Mouse (Mus musculus) limb, embryonic 14.5 days (tissue): ENCODE data around the gene Mipol1. TPM values are rescaled to one million over a fixed set of nuclear protein-coding genes. Genes with fewer than 3 reads are reported as not detected.

Source experiments
- ATAC-seq: fragments of 200-750 bp; cut with Nextera tagmentation; 2 replicates; pipeline ENCODE4 v1.8.0; 2017; ENCODE audit warnings: low read depth, moderate number of reproducible peaks, moderate TSS enrichment; ENCODE audit not compliant: low FRiP score
- DNase-seq: peaks from one replicate; pipeline ENCODE4 v3.0.0-alpha.2; 2015; ENCODE audit warnings: low spot score
- H3K27ac ChIP-seq: fragments of 300-500 bp; sonication (generic); replicated peaks from 2 replicates; pipeline ENCODE4 v1.5.1; 2014; ENCODE audit warnings: low read depth, mild to moderate bottlenecking, low read length, moderate library complexity, mixed read lengths
- H3K27me3 ChIP-seq: fragments of 300-500 bp; sonication (generic); 2 replicates; pipeline ENCODE4 v1.6.1; 2014; ENCODE audit warnings: low read length, mixed read lengths; ENCODE audit not compliant: control insufficient read depth, insufficient read depth
- H3K36me3 ChIP-seq: fragments of 300-500 bp; sonication (generic); 2 replicates; pipeline ENCODE4 v1.6.1; 2014; ENCODE audit warnings: mild to moderate bottlenecking, low read length, moderate library complexity, mixed read lengths; ENCODE audit not compliant: control insufficient read depth, insufficient read depth
- H3K4me1 ChIP-seq: fragments of 300-500 bp; sonication (generic); 2 replicates; pipeline ENCODE4 v1.6.1; 2014; ENCODE audit warnings: antibody characterized with exemption, low read length, mixed read lengths; ENCODE audit not compliant: control insufficient read depth, insufficient read depth
- H3K4me2 ChIP-seq: fragments of 300-500 bp; sonication (generic); replicated peaks from 2 replicates; pipeline ENCODE4 v1.6.1; 2014; ENCODE audit warnings: low read depth, mild to moderate bottlenecking, low read length, moderate library complexity; ENCODE audit not compliant: severe bottlenecking
- H3K4me3 ChIP-seq: fragments of 300-500 bp; sonication (generic); replicated peaks from 2 replicates; pipeline ENCODE4 v1.5.1; 2014; ENCODE audit warnings: low read length
- H3K9ac ChIP-seq: fragments of 300-500 bp; sonication (generic); 2 replicates; pipeline ENCODE4 v1.6.1; 2014; ENCODE audit warnings: mild to moderate bottlenecking, low read depth, low read length, moderate library complexity; ENCODE audit not compliant: severe bottlenecking
- H3K9me3 ChIP-seq: fragments of 300-500 bp; sonication (generic); 2 replicates; pipeline ENCODE4 v1.6.1; 2016; ENCODE audit warnings: low read length; ENCODE audit not compliant: control insufficient read depth
- POLR2A ChIP-seq: fragments of 200-500 bp; IDR thresholded peaks from 2 replicates; pipeline ENCODE4 v1.8.0; 2012; ENCODE audit warnings: inconsistent platforms, mild to moderate bottlenecking, moderate library complexity, borderline replicate concordance; ENCODE audit not compliant: insufficient read depth, insufficient read length; ENCODE audit errors: extremely low read depth
- WGBS: fragments of 180-500 bp; shearing (Covaris S2); extraction: QIAGEN DNeasy Blood & Tissue Kit; methylation state at CpG from one replicate; pipeline ENCODE4 v1.1.7; 2014; 5-methylcytosine and 5-hydroxymethylcytosine counted together
- polyA plus RNA-seq, 2 experiments: library from polyadenylated mRNA; depleted of rRNA in 1 of 2; stranded (reverse) in 1 of 2; unstranded in 1 of 2; fragments of >200 nt; fragmentation: Nextera tagmentation in 1 of 2; extraction: Ambion mirVana in 1 of 2; gene quantifications; 2 replicates each; pipeline versions ENCODE4 v1.2.1 to v1.2.3; 2012 to 2014

The Mipol1 gene
- polyA plus RNA-seq, 2 experiments = 5.3 to 8.2 TPM

GRCm38 (mm10) chr12:57400186-57400585 is 170.0 kb downstream of the Mipol1 start:
- Histone ChIP-seq H3K9ac (no peak overlapping the region), H3K4me1 (no peaks in the 10 kb centered on the region), H3K4me3 (no peak overlapping the region), H3K4me2 (no peak overlapping the region), H3K9me3 (no peaks in the 10 kb centered on the region), H3K27me3 (no peaks in the 10 kb centered on the region), H3K36me3 (no peaks in the 10 kb centered on the region), H3K27ac (no peak overlapping the region)
- DNase-seq (no peak), ATAC-seq (no peak)
- TF ChIP-seq POLR2A = no peak
- WGBS = 69% methylated on average over 4 of the region's 4 CpGs

DNA sequence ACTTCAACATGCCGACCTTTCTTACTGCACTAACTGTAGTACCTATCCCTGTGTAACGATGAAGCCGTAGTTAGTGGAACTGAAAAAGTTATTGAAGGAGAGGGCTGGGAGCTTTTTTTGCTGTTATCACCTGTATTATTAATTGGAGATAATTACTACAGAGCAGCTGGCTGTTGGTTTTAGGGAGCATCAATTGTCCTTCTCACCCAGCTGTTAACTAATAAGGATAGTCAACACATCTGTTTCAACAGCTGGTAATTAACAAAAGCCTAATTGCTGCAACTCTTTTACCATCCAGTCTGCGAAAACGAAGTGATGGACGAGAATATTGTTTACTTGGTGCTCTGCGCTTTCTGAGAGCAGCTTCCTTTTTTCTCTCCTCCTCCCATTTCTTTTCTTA is 170.9 kb downstream of the Mipol1 start:
- H3K4me2 ChIP-seq = no peak overlapping the region
- H3K4me1 ChIP-seq = no peaks in the 10 kb centered on the region
- 46% methylated on average over 7 of the region's 7 CpGs for WGBS
- DNase-seq = no peak
- H3K9ac ChIP-seq = no peak overlapping the region
- no peak for TF ChIP-seq POLR2A
- no peaks in the 10 kb centered on the region for H3K9me3 ChIP-seq
- H3K27me3 ChIP-seq = no peaks in the 10 kb centered on the region
- no peak overlapping the region for H3K27ac ChIP-seq
- H3K36me3 ChIP-seq = no peaks in the 10 kb centered on the region
- no peak for ATAC-seq
- no peak overlapping the region for H3K4me3 ChIP-seq

DNA sequence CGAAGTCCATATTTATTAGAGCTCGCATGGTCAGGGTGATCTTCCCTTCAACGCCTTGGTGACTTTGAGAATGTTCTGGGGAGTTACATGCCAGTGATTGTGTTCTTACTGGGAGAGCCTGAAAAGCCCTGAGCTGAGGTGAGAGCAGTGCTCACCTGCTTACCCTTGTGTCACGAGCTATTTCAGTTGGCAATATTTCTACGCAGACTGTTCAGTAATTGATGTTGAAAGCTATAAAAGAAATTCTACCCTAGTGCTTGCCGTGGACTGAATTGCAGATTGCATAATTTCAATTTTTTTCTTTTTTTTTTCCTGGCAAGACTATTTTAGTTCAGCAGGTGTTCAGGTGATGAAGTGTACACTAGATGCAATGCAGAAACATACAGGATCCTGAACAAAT is 172.1 kb downstream of the Mipol1 start:
- no peak for ATAC-seq
- 73% methylated on average over 6 of the region's 6 CpGs for WGBS
- H3K4me3 ChIP-seq = no peak overlapping the region

DNA sequence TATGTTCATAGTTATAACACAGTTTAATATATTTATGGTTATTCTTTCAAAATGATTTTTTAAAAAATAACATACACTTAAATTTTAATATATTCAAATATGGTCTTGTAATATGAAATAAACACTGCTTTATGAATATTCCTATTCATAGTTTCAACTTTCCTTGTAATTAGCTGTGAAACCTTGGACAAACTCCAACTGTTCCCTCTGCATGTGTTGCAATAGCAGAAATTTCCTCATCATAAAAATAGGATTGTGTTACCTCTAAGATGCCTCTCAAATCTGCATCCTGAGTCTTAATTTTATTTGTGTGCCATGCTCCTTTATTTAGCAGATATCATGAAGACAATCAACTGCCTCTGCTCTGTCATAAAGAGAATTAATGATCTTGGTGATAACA is 179.7 kb downstream of the Mipol1 start:
- ATAC-seq (no peak), DNase-seq (no peak)
- no peak overlapping the region for H3K27ac ChIP-seq
- H3K36me3 ChIP-seq = no peaks in the 10 kb centered on the region
- H3K27me3 ChIP-seq = no peaks in the 10 kb centered on the region
- H3K4me2 ChIP-seq = no peak overlapping the region
- no peaks in the 10 kb centered on the region for H3K9me3 ChIP-seq
- no peak overlapping the region for H3K9ac ChIP-seq
- H3K4me3 ChIP-seq = no peak overlapping the region
- H3K4me1 ChIP-seq = no peaks in the 10 kb centered on the region
- no peak for TF ChIP-seq POLR2A

More for the DNA sequence above, 172.1 kb downstream of the Mipol1 start:
- Histone ChIP-seq H3K4me2 (no peak overlapping the region), H3K27me3 (no peaks in the 10 kb centered on the region), H3K9ac (no peak overlapping the region), H3K9me3 (no peaks in the 10 kb centered on the region), H3K27ac (no peak overlapping the region), H3K4me1 (no peaks in the 10 kb centered on the region), H3K36me3 (no peaks in the 10 kb centered on the region)
- no peak for DNase-seq
- TF ChIP-seq POLR2A = no peak

- Histone ChIP-seq H3K4me3 (no peak overlapping the region), H3K4me2 (no peak overlapping the region), H3K4me1 (no peaks in the 10 kb centered on the region), H3K27me3 (no peaks in the 10 kb centered on the region), H3K36me3 (no peaks in the 10 kb centered on the region), H3K27ac (no peak overlapping the region), H3K9me3 (no peaks in the 10 kb centered on the region), H3K9ac (no peak overlapping the region)
- ATAC-seq (no peak), DNase-seq (no peak)
- TF ChIP-seq POLR2A = no peak
- WGBS = 72% methylated on average over 3 of the region's 3 CpGs
Observed at GRCm38 (mm10) chr12:57413833-57414232, 183.6 kb downstream of the Mipol1 start.

GRCm38 (mm10) chr12:57424902-57425301 is 194.7 kb downstream of the Mipol1 start:
- ATAC-seq (no peak), DNase-seq (no peak)
- WGBS = 99% methylated on average over 5 of the region's 5 CpGs
- Histone ChIP-seq H3K4me3 (no peak overlapping the region), H3K4me2 (no peak overlapping the region), H3K36me3 (no peaks in the 10 kb centered on the region), H3K27me3 (no peaks in the 10 kb centered on the region), H3K9me3 (no peaks in the 10 kb centered on the region), H3K4me1 (no peaks in the 10 kb centered on the region), H3K9ac (no peak overlapping the region), H3K27ac (no peak overlapping the region)
- no peak for TF ChIP-seq POLR2A
